Mouse (Mus musculus) E14TG2a.4 (cell line): ENCODE data around the gene Cwc27.

Source experiments
- CTCF ChIP-seq: conservative IDR thresholded peaks from 2 replicates; pipeline ENCODE4 v1.5.1; 2014; ENCODE audit warnings: low read length
- NANOG ChIP-seq: IDR thresholded peaks from 2 replicates; pipeline ENCODE4 v1.6.1; 2014; ENCODE audit warnings: borderline replicate concordance, low read length, mixed read lengths
- POU5F1 ChIP-seq: IDR thresholded peaks from 2 replicates; pipeline ENCODE4 v1.6.1; 2014; ENCODE audit warnings: low read length, borderline replicate concordance

GRCm38 (mm10) chr13:104759381-104759780 lies 57.6 kb downstream of the Cwc27 start:
- TF ChIP-seq CTCF (no peak), POU5F1 (no peak), NANOG (no peak)
